Mouse (Mus musculus) brain, adult 2 months (tissue): ENCODE measurements around the gene Olfr456.
"Not testable (repeated sequence)": the region's sequence is repeated elsewhere in the genome, so short reads cannot be mapped to it uniquely, and the experiment has no call there.

Experiments
- DNase-seq: peaks from one replicate; pipeline ENCODE4 v3.0.0; 2011; ENCODE audit warnings: low read depth, low spot score

Olfr456 gene

GRCm38 (mm10) chr6:42487114-42487513 lies at the start of gene Olfr456:
Gene Olfr456, minus strand, starts transcription at chr6:42487214.
- DNase-seq, result no peak

GRCm38 (mm10) chr6:42513461-42513860 lies 26.4 kb upstream of the Olfr456 start:
- no peak for DNase-seq

- peak; percentile 2 for DNase-seq
Measured at GRCm38 (mm10) chr6:42509311-42509710, 22.3 kb upstream of the Olfr456 start.

GRCm38 (mm10) chr6:42503478-42503877 lies 16.5 kb upstream of the Olfr456 start:
- DNase-seq, result peak; percentile 2

GRCm38 (mm10) chr6:42489731-42490130 lies 2.7 kb upstream of the Olfr456 start:
- DNase-seq, result no peak

GRCm38 (mm10) chr6:42484633-42485032 lies 2.4 kb downstream of the Olfr456 start:
- no peak for DNase-seq

- no peak for DNase-seq
Measured at GRCm38 (mm10) chr6:42476235-42476634, 10.8 kb downstream of the Olfr456 start, which contains the start of gene Olfr457. Gene Olfr457, minus strand, starts transcription at chr6:42476335.

GRCm38 (mm10) chr6:42471298-42471697 lies 15.7 kb downstream of the Olfr456 start:
- DNase-seq, result not testable (repeated sequence)

GRCm38 (mm10) chr6:42470542-42470941 lies 16.5 kb downstream of the Olfr456 start:
- DNase-seq, result no peak

GRCm38 (mm10) chr6:42465096-42465495 lies 21.9 kb downstream of the Olfr456 start, which contains the start of gene Olfr458:
Gene Olfr458, minus strand, starts transcription at chr6:42465196.
- DNase-seq, result no peak

- no peak for DNase-seq
Measured at GRCm38 (mm10) chr6:42447381-42447780, 39.6 kb downstream of the Olfr456 start.

GRCm38 (mm10) chr6:42444491-42444890 lies 42.5 kb downstream of the Olfr456 start:
- no peak for DNase-seq

GRCm38 (mm10) chr6:42441395-42441794 lies 45.6 kb downstream of the Olfr456 start:
- no peak for DNase-seq
